Mouse (Mus musculus): ENCODE measurements around the gene Krtap3-2.
"Not testable (repeated sequence)": the region's sequence is repeated elsewhere in the genome, so short reads cannot be mapped to it uniquely, and the experiment has no call there.

Krtap3-2 gene

DNA sequence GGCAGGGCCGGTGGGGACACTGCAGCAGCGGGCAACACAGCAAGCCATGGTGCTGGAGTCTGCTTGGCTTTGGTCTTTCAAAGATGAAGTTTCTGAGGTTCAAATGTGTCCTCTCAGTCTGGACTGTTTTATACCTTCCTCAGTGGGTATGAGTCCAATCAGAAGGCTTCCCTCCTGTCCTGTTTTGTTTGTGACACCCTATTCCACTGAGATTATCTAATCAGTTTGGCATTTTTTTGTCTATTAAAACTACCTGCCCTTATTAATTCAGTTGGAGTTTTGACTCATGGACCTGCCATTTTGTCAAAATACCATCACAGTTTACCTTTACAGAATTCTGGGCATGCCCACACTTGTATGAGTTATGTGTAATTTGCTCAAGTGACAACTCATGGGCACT lies at the start of gene Krtap3-2:
TSS of gene Krtap3-2 (minus strand) at position 101 of the 400 bp plus-strand sequence.
- no peak for DNase-seq (ENCODE audit: low spot score in 2 of 2)

DNA sequence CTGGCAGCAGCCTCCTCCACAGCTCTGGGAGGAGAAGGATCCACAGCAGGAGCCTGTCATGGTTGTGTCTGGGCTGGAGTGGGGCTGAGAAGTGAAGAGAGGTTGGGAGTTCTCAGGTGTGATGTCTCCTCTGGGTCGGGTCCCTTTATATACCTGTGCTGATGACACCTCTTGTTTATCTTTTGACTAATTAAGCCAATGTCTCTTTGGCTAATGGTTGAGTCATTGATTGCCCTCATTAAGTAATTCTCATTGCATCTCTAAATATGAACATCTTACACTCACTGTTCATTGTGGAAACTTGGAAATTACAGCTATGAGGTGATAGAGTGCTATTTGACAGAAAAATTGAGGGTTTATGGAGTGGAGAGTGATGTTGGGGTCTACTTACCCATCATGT lies 46.6 kb upstream of the Krtap3-2 start, which contains the start of gene Gm11938:
TSS of gene Gm11938 (minus strand) at position 101 of the 400 bp plus-strand sequence.
- DNase-seq (ENCODE audit: low spot score in 2 of 2), result not testable (repeated sequence)

DNA sequence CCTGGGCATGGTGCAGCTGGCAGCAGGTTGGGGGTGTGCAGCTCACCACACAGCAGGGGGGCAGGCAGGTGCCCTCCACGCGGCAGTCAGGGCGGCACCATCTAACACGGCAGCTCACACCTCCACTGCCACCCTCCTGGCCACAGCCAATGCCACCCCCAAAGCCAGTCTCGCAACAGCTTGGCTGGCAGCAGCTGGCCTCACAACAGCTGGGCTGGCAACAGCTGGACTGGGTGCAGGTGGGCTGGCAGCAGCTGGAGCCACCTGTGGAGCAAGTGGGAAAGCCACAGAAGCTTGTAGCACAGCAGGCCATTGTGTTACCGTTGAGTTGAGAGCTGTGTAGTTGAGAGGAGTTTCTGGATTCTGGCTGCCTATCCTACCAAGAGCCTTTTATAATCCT lies 41.1 kb upstream of the Krtap3-2 start, which contains the start of gene Krtap9-3:
TSS of gene Krtap9-3 (minus strand) at position 364 of the 400 bp plus-strand sequence.
- DNase-seq (ENCODE audit: low spot score in 2 of 2), result not testable (repeated sequence)

DNA sequence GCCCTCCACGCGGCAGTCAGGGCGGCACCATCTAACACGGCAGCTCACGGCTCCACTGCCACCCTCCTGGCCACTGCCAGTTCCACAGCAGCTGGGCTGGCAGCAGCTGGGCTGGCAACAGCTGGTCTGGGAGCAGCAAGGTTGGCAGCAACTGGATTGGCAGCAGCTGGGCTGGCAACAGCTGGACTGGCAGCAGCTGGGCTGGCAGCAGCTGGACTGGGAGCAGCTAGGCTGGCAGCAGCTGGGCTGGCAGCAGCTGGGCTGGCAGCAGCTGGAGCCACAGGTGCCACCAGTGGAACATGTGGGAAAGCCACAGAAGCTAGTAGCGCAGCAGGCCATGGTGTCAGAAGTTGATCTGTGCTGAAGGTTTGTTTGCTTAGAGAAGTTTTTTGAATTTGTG lies 34.3 kb upstream of the Krtap3-2 start, which contains the start of gene Krtap1-3:
TSS of gene Krtap1-3 (minus strand) at position 359 of the 400 bp plus-strand sequence.
- no peak for DNase-seq (ENCODE audit: low spot score in 2 of 2)

DNA sequence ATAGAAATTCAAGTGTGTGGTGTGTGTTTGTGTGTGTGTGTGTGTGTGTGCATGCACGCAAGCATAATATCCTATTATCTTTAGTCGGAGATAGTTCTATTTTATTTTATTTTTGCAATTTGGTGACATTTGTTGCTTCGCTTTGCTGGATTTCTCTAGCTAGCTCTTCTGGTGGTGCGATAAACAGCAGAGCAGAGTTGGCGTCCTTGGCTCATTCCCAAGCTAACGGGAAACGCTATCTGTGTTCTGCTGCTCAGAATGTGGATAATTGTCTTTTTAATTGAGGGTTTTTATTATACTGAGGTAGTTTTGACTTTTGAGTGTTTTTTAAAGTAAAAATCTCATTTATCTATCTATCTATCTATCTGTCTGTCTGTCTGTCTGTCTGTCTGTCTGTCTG lies 28.4 kb upstream of the Krtap3-2 start:
- no peak for DNase-seq (ENCODE audit: low spot score in 2 of 2)

DNA sequence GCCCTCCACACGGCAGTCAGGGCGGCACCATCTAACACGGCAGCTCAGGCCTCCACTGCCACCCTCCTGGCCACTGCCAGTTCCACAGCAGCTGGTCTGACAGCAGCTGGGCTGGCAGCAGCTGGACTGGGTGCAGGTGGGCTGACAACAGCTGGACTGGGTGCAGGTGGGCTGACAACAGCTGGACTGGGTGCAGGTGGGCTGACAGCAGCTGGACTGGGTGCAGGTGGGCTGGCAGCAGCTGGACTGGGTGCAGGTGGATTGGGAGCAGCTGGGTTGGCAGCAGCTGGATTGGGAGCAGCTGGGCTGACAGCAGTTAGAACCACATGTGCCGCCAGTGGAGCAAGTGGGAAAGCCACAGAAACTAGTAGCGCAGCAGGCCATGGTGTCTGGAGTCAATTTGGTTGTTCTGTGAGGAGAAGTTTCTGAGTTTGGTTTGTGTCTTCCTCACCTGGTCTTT lies 26.6 kb upstream of the Krtap3-2 start, which contains the start of gene Krtap1-4:
TSS of gene Krtap1-4 (minus strand) at position 410 of the 460 bp plus-strand sequence.
- DNase-seq (ENCODE audit: low spot score in 2 of 2), result no peak

DNA sequence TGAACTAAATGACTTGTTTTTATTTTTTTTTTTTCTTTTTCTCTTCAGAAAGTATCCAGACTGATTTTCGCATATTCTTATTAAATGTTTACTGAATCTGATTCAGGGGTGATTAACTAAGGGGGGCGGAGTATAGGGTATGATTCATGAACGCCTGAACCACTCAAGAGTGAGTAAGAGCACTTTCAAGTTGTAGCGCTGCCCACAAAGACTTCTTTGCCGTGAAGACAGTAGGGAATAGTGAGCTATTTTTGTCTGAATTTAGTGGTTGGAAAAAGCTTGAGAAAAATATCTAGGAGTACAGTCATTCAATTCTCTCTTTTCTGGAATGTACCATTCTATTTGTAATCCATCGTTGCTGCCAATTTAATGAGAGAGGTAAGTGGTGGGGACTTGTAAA lies 24.9 kb upstream of the Krtap3-2 start:
- no peak for DNase-seq (ENCODE audit: low spot score in 2 of 2)

DNA sequence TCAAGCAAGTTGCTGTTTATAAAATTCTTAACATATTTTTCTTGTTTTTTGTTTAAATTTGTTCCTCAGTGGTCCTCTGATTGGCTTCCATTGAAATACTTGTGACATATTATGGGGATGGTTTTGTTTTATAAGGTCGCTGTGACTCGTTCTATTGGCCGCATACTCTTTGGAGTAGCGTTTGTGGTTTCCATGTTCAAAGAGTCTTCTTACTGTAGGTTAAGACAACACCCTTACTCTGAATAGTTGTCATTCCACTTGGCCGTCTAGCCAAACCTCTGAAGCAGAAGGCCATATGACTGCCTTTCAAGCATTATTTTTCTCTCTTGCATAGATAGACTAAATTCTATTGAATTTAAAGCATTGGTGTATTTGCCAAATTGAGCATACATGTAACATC lies 24.4 kb upstream of the Krtap3-2 start:
- no peak for DNase-seq (ENCODE audit: low spot score in 2 of 2)

DNA sequence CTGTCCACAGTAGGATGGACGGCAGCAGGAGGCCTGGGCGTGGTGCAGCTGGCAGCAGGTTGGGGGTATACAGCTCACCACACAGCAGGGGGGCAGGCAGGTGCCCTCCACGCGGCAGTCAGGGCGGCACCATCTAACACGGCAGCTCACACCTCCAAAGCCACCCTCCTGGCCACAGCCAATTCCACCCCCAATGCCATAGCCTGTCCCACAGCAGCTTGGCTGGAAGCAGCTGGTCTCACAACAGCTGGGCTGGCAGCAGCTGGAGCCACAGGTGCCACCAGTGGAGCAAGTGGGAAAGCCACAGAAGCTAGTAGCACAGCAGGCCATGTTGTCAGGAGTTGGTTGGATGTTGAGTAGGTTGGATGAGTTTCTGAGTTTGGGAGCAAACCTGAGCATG lies 24.0 kb upstream of the Krtap3-2 start, which contains the start of gene Krtap1-5:
TSS of gene Krtap1-5 (minus strand) at position 381 of the 400 bp plus-strand sequence.
- DNase-seq (ENCODE audit: low spot score in 2 of 2), result no peak

DNA sequence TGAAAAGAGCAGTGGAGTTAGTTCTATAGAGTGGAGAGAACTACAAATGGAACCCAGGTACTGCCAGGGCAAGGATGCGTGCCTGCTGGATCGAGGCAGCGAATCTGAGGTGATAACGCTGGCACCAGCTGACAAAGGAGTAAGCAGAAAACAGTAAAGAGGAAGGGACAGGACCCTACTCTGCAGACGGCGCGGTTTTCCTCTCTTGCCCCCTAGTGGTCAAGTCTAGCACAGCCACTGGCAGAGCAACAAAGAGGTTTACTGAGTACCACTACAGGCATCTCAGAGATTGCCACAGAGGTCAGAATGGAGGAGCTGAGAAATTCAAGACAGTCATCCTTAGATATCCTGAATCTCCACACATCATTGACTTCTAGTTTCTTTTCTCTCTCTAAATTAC lies 17.5 kb upstream of the Krtap3-2 start:
- DNase-seq (ENCODE audit: low spot score in 2 of 2), result peak; percentile 10 to 14

DNA sequence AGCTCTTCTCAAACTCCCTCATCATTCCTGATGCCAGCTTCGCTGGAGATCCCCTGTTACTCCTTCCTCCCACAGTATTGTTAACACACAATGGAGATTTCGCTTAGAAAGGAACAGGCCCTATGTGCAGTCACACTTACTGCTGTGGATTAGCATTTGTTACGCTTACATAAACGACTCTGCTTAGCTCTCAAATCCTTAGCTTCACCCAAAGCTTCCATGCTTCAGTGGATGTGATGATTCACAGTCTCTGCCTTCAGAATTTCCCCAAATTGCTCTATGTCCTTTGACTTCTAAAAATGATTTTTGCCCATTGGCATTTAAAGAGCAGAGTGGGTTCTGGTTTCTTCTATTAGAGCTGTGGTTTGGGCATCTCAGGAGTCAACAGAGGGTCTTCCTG lies 16.5 kb upstream of the Krtap3-2 start:
- no peak for DNase-seq (ENCODE audit: low spot score in 2 of 2)

DNA sequence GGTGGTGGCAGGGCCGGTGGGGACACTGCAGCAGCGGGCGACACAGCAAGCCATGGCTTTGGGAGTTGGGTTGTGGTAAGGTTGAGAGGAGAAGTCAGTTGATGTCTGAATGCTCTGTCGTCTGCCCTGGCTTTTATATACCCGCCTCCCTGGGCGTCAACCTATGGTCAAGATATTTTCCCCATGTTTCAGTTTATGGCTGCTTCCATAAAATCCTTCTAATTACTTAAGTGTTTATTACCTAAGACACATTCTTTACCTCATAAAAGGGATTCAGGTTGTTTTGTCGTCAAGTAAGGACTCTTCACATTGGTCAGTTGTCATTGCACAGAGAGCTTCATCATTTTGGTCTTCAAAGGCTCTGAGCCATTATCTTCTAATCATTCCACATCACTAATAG lies 9.9 kb upstream of the Krtap3-2 start, which contains the start of gene Krtap3-1:
TSS of gene Krtap3-1 (minus strand) at position 101 of the 400 bp plus-strand sequence.
- DNase-seq (ENCODE audit: low spot score in 2 of 2), result no peak

DNA sequence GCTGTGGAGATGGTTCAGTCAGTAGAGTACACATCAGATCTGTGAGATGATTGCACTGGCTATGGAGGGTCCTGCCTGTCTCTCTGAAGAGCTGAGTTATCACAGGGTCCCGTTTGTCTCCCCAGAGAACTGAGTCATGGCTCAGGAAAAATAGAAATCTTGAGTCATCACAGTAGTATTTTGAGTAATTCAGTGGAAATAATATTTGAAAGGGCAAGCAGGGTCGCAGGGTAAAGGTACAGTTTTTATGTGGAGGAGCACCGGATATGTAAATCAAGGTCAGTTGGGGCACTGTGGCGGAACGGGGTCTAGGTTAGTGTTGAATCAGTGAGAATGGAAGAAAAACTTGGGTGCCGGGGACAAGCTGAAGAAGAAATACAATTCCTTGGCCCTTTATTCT lies 5.9 kb upstream of the Krtap3-2 start:
- no peak for DNase-seq (ENCODE audit: low spot score in 2 of 2)

DNA sequence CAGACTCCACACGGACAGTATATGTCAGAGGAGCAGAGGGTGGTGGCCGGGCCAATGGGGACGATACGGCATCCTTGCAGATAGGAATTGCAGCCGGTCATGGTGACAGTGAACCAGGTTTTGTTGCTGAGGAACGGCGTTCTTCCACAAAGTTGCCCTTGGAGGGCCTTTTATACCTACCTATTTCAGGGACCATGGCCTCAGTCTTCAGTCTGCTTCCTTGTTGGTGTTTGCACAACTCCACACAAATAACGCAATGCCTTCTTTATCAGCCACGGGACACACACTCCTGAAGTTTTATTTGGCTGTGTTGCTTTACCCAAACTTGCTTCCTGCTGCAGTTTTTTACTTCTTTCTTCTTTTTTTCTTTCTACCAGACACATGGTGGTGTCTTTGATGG lies 2.7 kb upstream of the Krtap3-2 start, which contains the start of gene Gm11939:
TSS of gene Gm11939 (minus strand) at position 101 of the 400 bp plus-strand sequence.
- DNase-seq (ENCODE audit: low spot score in 2 of 2), result no peak

DNA sequence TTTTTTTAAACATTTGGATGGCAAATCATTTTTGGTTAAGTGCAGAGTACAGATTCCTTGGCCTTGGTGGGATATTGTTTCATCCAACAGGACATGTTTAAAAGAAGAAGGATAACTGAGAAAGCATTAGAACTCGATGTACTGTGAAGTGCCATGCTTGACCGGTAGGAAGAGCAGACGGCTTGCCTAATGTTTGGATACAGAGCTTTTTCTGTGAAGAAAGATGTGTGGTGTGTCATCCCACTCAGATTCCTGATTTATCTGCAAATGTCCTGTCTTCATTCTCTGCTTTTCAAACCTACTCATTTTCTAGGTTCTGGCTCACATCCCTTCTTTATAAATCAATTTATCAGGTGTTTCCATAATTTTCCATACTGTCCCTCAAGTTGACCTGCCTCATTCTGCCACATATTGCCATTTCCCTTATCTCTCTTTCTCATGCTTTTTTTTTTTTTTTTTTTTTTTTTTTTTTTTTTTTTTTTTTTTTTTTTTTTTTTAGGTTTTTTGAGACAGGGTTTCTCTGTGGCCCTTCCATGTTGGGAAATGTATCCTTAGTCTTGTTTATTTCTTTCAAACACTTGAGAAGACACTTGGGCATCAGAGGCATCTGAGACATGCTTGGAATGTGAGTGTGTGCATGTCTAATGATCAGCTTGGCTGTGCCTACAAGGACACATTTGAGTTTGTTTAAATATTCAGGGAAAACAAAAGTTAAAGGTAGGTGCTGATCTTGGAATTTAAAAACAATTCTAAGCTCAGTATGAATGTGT lies 1.5 kb upstream of the Krtap3-2 start:
- DNase-seq (ENCODE audit: low spot score in 2 of 2), result no peak

DNA sequence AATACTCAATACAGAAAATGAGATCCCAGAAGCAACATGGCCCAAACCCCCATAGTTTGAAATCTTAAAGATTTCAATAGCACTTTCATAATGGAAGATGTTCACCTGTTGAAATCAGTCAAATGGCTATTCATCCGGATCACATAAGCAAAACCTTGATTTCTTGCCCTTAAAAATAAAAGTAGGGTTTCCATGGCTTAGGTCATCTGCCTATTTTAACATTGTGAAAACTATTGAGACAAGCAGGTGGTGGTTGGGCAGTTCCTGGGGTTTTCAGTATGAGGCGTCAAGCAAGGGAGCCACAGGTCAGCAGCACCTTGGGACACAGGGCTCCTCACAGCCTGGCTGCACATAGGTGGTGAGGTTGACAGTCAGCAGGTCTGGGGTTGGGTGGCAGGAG lies 458 bp downstream of the Krtap3-2 start:
- DNase-seq (ENCODE audit: low spot score in 2 of 2), result no peak

DNA sequence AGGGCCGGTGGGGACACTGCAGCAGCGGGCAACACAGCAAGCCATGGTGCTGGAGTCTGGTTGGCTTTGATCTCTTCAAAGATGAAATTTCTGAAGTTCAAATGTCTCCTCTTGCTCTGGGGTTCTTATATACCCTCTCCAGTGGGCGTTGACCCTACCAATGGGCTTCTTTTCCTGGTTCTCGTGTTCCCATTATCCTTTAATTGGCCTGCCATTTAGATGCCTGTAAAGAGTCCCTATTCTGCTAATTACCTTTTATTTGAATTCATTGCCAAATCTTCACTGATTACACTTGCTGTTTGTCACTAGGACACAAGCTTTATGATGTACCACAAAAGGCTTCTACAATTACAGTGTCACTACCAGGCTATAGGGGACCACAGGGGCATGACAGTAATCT lies 5.9 kb downstream of the Krtap3-2 start, which contains the start of gene Krtap3-3:
TSS of gene Krtap3-3 (minus strand) at position 101 of the 400 bp plus-strand sequence.
- DNase-seq (ENCODE audit: low spot score in 2 of 2), result no peak

DNA sequence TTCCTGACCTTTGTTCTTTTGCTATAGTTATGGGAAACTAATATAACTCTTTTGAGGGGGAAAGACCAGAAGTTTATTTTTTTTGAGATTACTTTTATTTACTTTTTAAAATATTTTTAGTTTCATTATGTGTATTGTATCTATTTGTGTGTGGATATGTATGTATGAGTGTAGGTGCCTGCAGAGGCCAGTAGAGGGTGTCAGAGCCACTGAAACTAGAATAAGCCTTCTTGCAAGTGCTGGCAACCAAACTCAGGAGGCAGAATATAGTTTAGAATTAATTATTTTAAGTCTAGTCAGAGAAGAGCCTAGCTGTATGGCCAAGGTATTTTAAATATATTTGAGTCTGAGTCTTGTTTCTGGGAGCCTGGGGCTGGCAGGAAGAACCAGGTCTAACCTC lies 8.8 kb downstream of the Krtap3-2 start:
- DNase-seq (ENCODE audit: low spot score in 2 of 2), result no peak

DNA sequence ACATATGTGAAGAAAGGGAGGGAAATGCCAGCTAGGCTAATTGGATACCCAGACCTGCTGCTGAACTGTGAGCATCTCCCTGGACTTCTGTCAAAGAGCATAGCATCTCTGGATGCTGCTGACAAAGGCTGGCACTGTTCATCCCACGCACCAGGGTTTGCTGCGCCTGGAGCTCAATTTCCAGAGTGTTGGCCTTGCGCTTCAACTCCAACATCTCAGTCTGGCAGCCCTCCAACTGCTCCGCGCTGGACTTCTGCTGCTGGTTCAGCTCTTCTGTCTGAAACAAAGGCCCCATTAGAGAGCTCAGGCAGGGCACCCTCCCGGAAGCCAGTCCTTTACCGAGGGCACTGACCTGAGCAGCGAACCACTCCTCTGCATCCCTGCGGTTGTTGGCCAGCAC lies 16.9 kb downstream of the Krtap3-2 start:
- no peak for DNase-seq (ENCODE audit: low spot score in 2 of 2)

DNA sequence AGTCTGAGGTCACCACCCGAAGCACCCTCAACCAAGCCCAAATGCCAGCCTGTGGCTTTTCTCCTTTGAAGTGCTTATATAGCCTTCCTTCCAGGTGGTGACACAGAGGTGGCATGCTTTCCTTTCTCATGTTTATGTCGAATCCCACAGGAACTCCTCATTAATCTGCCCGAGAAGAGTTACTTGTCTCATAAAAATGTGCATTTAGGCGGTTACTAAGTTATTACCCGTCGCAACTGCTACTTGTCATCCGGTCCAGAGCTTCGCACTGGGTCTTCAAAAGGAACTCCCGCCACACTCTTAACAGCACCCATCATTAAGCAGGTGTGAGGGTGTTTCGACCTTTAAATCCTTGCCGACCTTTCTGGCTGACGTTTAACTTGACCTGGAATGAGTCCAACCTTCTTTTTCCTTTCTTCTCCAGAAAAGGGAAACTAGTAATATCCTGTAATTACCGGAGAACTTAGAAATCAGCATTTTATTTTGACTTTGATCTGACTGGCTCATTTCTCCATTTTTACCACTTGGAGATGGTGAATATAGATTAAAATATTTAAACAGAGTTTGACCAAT lies 35.3 kb downstream of the Krtap3-2 start, which contains the start of gene Krt39:
TSS of gene Krt39 (minus strand) at position 51 of the 573 bp plus-strand sequence.
- DNase-seq (ENCODE audit: low spot score in 2 of 2), result no peak

DNA sequence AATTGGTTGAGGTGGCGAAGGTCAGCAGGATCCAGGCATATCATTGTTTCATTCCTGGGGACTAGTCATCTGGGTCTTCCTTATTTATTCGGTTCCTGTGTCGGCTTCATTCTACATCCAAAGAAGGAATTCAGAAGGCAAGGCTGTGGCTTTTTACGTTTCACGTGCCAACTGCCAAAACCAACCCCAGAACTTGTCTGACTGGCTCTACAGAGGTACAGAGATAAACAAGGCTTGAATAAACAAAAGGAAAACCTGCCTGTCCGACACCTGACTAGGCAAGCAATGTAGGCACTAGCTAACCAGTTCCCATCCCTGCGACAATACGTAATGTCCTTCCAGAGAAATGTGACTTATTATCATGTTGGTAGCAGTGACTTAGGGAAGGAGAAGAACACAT lies 42.6 kb downstream of the Krtap3-2 start:
- no peak for DNase-seq (ENCODE audit: low spot score in 2 of 2)

All from heart, adult 9 months (tissue).